Mouse (Mus musculus): ENCODE results near the gene Irx3.

DNA sequence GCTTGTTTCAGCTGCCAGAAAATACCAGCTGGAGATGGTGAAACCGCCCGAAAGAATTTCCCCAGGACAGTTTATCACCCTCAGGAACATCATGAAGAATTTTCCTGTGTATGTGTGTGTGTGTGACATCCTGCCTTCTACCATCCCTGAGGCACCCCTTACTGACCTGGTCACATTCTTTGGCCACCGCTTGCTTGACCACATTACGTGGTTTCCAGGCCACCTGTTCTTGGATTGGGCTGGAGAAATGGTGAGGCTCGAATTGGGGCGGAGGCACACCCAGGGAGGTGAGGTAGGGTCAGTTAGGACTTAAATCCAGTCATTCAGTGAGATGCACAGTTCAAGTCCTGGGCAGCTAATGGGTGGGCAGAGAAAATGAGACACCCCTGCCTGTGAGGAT is 48.1 kb upstream of the Irx3 start:
- TF ChIP-seq CTCF (IDR thresholded peaks at IDR 0.05; ENCODE audit: low read depth) (no peak), EP300 (IDR thresholded peaks at IDR 0.05; ENCODE audit: low read depth) (no peak)
